ENCODE assay signal across 24 mouse cellular contexts in genomic region chr5:99742874-99743273, GRCm38 (mm10). TPM values are rescaled to one million over a fixed set of nuclear protein-coding genes. Genes with fewer than 3 reads are reported as not detected.
DNase-seq lines count a peak whose midpoint lies in the region; ATAC-seq lines count a peak whose summit lies in the region.
"Had no signal": no experiment of that assay in that cellular context is flagged by ENCODE, and none has a peak within 500 bp of the region (broad histone marks: within the 10 kb centered on the region; RNA-seq: fewer than 3 reads in every experiment).

No protein-coding gene starts in this region.

- WGBS in kidney, embryonic 16.5 days, result 38% methylated on average over 7 of the region's 7 CpGs
- WGBS in neural tube, embryonic 14.5 days, result 68% methylated on average over 7 of the region's 7 CpGs
- 62% methylated on average over 7 of the region's 7 CpGs for WGBS in neural tube, embryonic 15.5 days

- no peak overlapping the region for H3K4me3 ChIP-seq in kidney, embryonic 16.5 days (ENCODE audit: low read length)
- no peak overlapping the region for H3K4me3 ChIP-seq in neural tube, embryonic 14.5 days (ENCODE audit: low read depth, low read length)
- H3K4me3 ChIP-seq in neural tube, embryonic 15.5 days (replicated peaks), result no peak overlapping the region
- H3K4me3 ChIP-seq: embryonic facial prominence, embryonic 10.5 days; embryonic facial prominence, embryonic 12.5 days; forebrain, embryonic 13.5 days; forebrain, embryonic 15.5 days had no signal

- 0 out of 2 replicates have a peak, but pooled peaks have one; percentile 31 for ATAC-seq in kidney, embryonic 16.5 days (ENCODE audit: low FRiP score, low TSS enrichment)
- ATAC-seq in neural tube, embryonic 14.5 days (ENCODE audit: low read depth), result 0 out of 2 replicates have a peak, but pooled peaks have one; percentile 5
- ATAC-seq in neural tube, embryonic 15.5 days (ENCODE audit: low FRiP score), result no peak; the same call in 1 of the 2 replicates
- ATAC-seq: activated CD4-positive, CD25-positive, alpha-beta regulatory T cell, adult 4 months; CD4-positive, CD25-positive, alpha-beta regulatory T cell, adult 4 months; forebrain, embryonic 13.5 days; forebrain, embryonic 15.5 days; Patski had no signal

- H3K9me3 ChIP-seq in kidney, embryonic 16.5 days (ENCODE audit: low read length), result no peaks in the 10 kb centered on the region
- H3K9me3 ChIP-seq in neural tube, embryonic 14.5 days (ENCODE audit: control insufficient read depth, low read length), result no peaks in the 10 kb centered on the region
- H3K9me3 ChIP-seq in neural tube, embryonic 15.5 days (replicated peaks), result no peaks in the 10 kb centered on the region
- H3K9me3 ChIP-seq: embryonic facial prominence, embryonic 10.5 days; embryonic facial prominence, embryonic 12.5 days; forebrain, embryonic 13.5 days; forebrain, embryonic 15.5 days had no signal

- no peaks in the 10 kb centered on the region for H3K4me1 ChIP-seq in kidney, embryonic 16.5 days (ENCODE audit: insufficient read depth, low read length)
- H3K4me1 ChIP-seq in neural tube, embryonic 14.5 days (ENCODE audit: control insufficient read depth, insufficient read depth, low read length), result peaks cover 8% of the 10 kb centered on the region; the same call in 1 of the 2 replicates
- peaks cover 14% of the 10 kb centered on the region; the same call in 1 of the 2 replicates for H3K4me1 ChIP-seq in neural tube, embryonic 15.5 days

- no peaks in the 10 kb centered on the region for H3K36me3 ChIP-seq in kidney, embryonic 16.5 days (ENCODE audit: insufficient read depth, low read length)
- H3K36me3 ChIP-seq in neural tube, embryonic 14.5 days (ENCODE audit: control insufficient read depth, insufficient read depth, low read length), result no peaks in the 10 kb centered on the region
- H3K36me3 ChIP-seq in neural tube, embryonic 15.5 days, result no peaks in the 10 kb centered on the region
- H3K36me3 ChIP-seq: embryonic facial prominence, embryonic 10.5 days; embryonic facial prominence, embryonic 12.5 days; forebrain, embryonic 15.5 days; G1E had no signal

- no peak overlapping the region for H3K27ac ChIP-seq in kidney, embryonic 16.5 days (ENCODE audit: low read length)
- H3K27ac ChIP-seq in neural tube, embryonic 14.5 days (ENCODE audit: low read depth, low read length), result no peak overlapping the region
- H3K27ac ChIP-seq in neural tube, embryonic 15.5 days (replicated peaks), result no peak overlapping the region
- H3K27ac ChIP-seq: embryonic facial prominence, embryonic 10.5 days; embryonic facial prominence, embryonic 12.5 days; forebrain, embryonic 13.5 days; forebrain, embryonic 15.5 days had no signal

- no peaks in the 10 kb centered on the region for H3K27me3 ChIP-seq in kidney, embryonic 16.5 days (ENCODE audit: insufficient read depth, low read length)
- no peaks in the 10 kb centered on the region for H3K27me3 ChIP-seq in neural tube, embryonic 14.5 days (ENCODE audit: control insufficient read depth, insufficient read depth, low read length)
- no peaks in the 10 kb centered on the region for H3K27me3 ChIP-seq in neural tube, embryonic 15.5 days (replicated peaks)
- H3K27me3 ChIP-seq: CH12.LX; embryonic facial prominence, embryonic 12.5 days; forebrain, embryonic 13.5 days; forebrain, embryonic 15.5 days had no signal

- intact Hi-C loops in heart, postnatal 36 days (cut with DNase I), result no loop called here

- no peak overlapping the region for H3K4me2 ChIP-seq in kidney, embryonic 16.5 days (replicated peaks; ENCODE audit: low read depth, low read length)
- H3K4me2 ChIP-seq in neural tube, embryonic 14.5 days (ENCODE audit: low read depth, low read length), result no peak overlapping the region
- H3K4me2 ChIP-seq in neural tube, embryonic 15.5 days, result no peak overlapping the region
- H3K4me2 ChIP-seq: embryonic facial prominence, embryonic 12.5 days; forebrain, embryonic 13.5 days; forebrain, embryonic 15.5 days had no signal

- H3K9ac ChIP-seq in kidney, embryonic 16.5 days (replicated peaks; ENCODE audit: low read length), result no peak overlapping the region
- no peak overlapping the region for H3K9ac ChIP-seq in neural tube, embryonic 14.5 days (replicated peaks; ENCODE audit: low read depth, low read length)
- H3K9ac ChIP-seq in neural tube, embryonic 15.5 days (replicated peaks), result no peak overlapping the region
- H3K9ac ChIP-seq: embryonic facial prominence, embryonic 12.5 days; forebrain, embryonic 13.5 days; forebrain, embryonic 15.5 days had no signal

- DNase-seq in heart, adult 11 months, result peak; percentile 59
- no peak for DNase-seq in heart, postnatal 36 days
- DNase-seq in kidney, postnatal 25 days, result no peak
- DNase-seq: adrenal gland, adult 8-10 months; adrenal gland, postnatal 14 days; adrenal gland, postnatal 36 days; B cell, adult 2 months; cerebellum, adult 11-12 months; cerebellum, adult 2 months; cerebellum, adult 9-10 months; cerebellum, postnatal 10 days; cerebellum, postnatal 25 days had no signal

RNA-seq across cellular contexts. Expression of gene Rasgef1b, which starts 14.0 kb away (rescaled TPM):
- total RNA-seq in heart, postnatal 36 days (2021), result 10 to 100 TPM; 11.3 to 11.5 TPM
- 7.8 and 9.4 TPM in 2 replicates for polyA plus RNA-seq in kidney, embryonic 16.5 days (2015; fragmentation: Nextera tagmentation; extraction: Ambion mirVana)
- 83.7 and 86.2 TPM in 2 replicates for polyA plus RNA-seq in neural tube, embryonic 14.5 days (2014; fragmentation: Nextera tagmentation; extraction: Ambion mirVana)
- 48.6 and 53.9 TPM in 2 replicates for polyA plus RNA-seq in neural tube, embryonic 15.5 days (2015; fragmentation: Nextera tagmentation; extraction: Ambion mirVana)
- polyA plus RNA-seq: G1E had no signal
